Mouse (Mus musculus) liver, embryonic 16.5 days (tissue): ENCODE measurements around the gene Slc2a12. TPM values are rescaled to one million over a fixed set of nuclear protein-coding genes. Genes with fewer than 3 reads are reported as not detected.

Source experiments
- ATAC-seq: fragments of 200-750 bp; cut with Nextera tagmentation; 2 replicates; pipeline ENCODE4 v1.8.0; 2017; ENCODE audit warnings: low read depth, mild to moderate bottlenecking, moderate number of reproducible peaks, moderate library complexity
- H3K27ac ChIP-seq: fragments of 300-500 bp; sonication (generic); 2 replicates; pipeline ENCODE4 v1.5.1; 2014; ENCODE audit warnings: mild to moderate bottlenecking, low read length
- H3K27me3 ChIP-seq: fragments of 300-500 bp; sonication (generic); 2 replicates; pipeline ENCODE4 v1.6.1; 2014; ENCODE audit warnings: low read depth, low read length, mixed read lengths; ENCODE audit not compliant: control insufficient read depth, insufficient read depth
- H3K36me3 ChIP-seq: fragments of 300-500 bp; sonication (generic); 2 replicates; pipeline ENCODE4 v1.6.1; 2014; ENCODE audit warnings: mild to moderate bottlenecking; ENCODE audit not compliant: control insufficient read depth, insufficient read depth
- H3K4me1 ChIP-seq: fragments of 300-500 bp; sonication (generic); 2 replicates; pipeline ENCODE4 v1.6.1; 2014; ENCODE audit warnings: low read depth, low read length, mixed read lengths; ENCODE audit not compliant: control insufficient read depth
- H3K4me2 ChIP-seq: fragments of 300-500 bp; sonication (generic); 2 replicates; pipeline ENCODE4 v1.6.1; 2014; ENCODE audit warnings: low read depth, low read length, mixed read lengths
- H3K4me3 ChIP-seq: fragments of 300-500 bp; sonication (generic); 2 replicates; pipeline ENCODE4 v1.5.1; 2014; ENCODE audit warnings: low read depth, mild to moderate bottlenecking, low read length
- H3K9ac ChIP-seq: fragments of 300-500 bp; sonication (generic); 2 replicates; pipeline ENCODE4 v1.6.1; 2014; ENCODE audit warnings: low read depth, low read length
- H3K9me3 ChIP-seq: fragments of 300-500 bp; sonication (generic); replicated peaks from 2 replicates; pipeline ENCODE4 v1.6.1; 2016; ENCODE audit warnings: low read length; ENCODE audit not compliant: control insufficient read depth
- WGBS: fragments of 180-500 bp; shearing (Covaris S2); extraction: QIAGEN DNeasy Blood & Tissue Kit; methylation state at CpG from one replicate; pipeline ENCODE4 v1.1.7; 2014; ENCODE audit not compliant: insufficient replicate concordance; 5-methylcytosine and 5-hydroxymethylcytosine counted together
- microRNA-seq: library from miRNA; unstranded; fragments of <30 nt; microRNA quantifications from one replicate; pipeline ENCODE4, GENCODE M21; 2016
- polyA plus RNA-seq: library from polyadenylated mRNA; unstranded; fragments of >200 nt; fragmentation: Nextera tagmentation; extraction: Ambion mirVana; gene quantifications from 2 replicates; pipeline ENCODE4 v1.2.1, GENCODE M21; 2015

Slc2a12 gene
- polyA plus RNA-seq, 1 experiment from 2014 or later = 0.08 TPM

DNA sequence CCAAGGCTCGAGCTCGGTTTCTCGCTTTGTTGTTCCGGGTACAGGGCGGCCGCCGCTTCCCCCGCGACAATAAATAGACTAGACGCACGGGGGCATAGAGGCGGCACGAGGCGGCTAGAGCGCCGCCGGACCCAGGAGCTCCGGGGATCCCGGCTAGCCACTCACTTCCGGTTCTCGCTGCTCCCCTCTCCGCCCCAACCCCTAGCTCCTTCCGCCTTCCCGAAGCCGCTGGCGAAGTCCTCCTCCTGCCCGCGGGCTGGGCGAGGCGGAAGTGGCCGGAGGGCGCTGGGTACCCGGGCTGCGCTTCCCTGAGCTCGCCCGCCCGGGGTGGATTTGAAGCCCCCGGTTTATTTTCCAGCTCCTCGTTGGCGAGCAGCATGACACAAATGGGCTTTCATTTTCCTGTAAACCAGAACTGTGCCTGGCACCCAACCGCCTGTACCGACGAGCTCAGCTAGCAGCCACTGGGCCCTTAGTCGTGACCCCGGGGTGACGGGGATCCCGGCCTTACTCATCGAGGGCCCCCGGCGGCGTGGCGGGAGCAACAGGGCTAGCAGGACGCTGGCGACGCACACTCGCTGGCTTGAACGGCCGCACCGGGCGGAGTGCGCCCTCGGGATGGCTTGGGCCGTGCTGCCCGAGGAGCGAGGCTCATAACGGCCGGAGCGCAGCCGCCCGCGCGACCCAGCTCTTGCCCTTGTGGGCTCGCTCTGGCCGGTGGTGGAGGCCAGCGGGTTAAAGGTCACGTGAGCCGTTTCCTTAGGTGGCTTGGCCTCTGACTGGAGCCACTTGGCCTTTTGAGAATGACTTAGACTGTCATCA, 86.7 kb downstream of the Slc2a12 start, which contains the start of gene Tbpl1:
Gene Tbpl1 (minus strand): TSS at position 667 of the 822 bp plus-strand sequence.
- peaks cover 22% of the 10 kb centered on the region for H3K4me1 ChIP-seq
- peak; percentile 98 for ATAC-seq
- H3K36me3 ChIP-seq = no peaks in the 10 kb centered on the region
- H3K9ac ChIP-seq = peak within 1 kb of the TSS; percentile 92
- peak within 1 kb of the TSS; percentile 99 for H3K4me3 ChIP-seq
- no peaks in the 10 kb centered on the region for H3K9me3 ChIP-seq
- peak within 1 kb of the TSS; percentile 92 for H3K27ac ChIP-seq
- peak within 1 kb of the TSS; percentile 93 for H3K4me2 ChIP-seq
- WGBS = under 1% methylated on average over 76 of the region's 77 CpGs
- no peaks in the 10 kb centered on the region for H3K27me3 ChIP-seq

DNA sequence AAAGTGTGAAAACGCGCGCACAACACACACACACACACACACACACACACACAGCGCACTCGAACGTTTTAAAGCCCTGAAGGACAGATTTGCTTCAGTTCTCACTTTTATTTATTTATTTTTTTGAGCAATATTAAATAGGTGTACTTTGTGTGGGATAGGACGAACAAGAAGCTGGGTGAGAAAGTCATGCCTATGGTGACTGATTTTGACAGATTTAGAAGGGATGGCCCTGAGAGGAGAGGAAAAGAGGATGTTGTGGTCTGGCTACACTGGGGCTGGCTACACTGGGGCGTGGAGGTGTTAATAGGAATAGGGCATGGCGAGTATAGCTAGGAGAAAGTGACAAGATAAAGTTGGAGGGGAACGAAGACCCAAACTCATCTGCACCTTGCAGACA, 87.4 kb downstream of the Slc2a12 start:
- H3K36me3 ChIP-seq = no peaks in the 10 kb centered on the region
- WGBS = 23% methylated on average over 10 of the region's 10 CpGs
- no peaks in the 10 kb centered on the region for H3K27me3 ChIP-seq
- H3K9me3 ChIP-seq = no peaks in the 10 kb centered on the region
- ATAC-seq = no peak
- peak overlapping the region; percentile 92 for H3K9ac ChIP-seq
- peak overlapping the region; percentile 99 for H3K4me3 ChIP-seq
- peak overlapping the region; percentile 93 for H3K4me2 ChIP-seq
- peak overlapping the region; percentile 92 for H3K27ac ChIP-seq
- peaks cover 19% of the 10 kb centered on the region for H3K4me1 ChIP-seq

DNA sequence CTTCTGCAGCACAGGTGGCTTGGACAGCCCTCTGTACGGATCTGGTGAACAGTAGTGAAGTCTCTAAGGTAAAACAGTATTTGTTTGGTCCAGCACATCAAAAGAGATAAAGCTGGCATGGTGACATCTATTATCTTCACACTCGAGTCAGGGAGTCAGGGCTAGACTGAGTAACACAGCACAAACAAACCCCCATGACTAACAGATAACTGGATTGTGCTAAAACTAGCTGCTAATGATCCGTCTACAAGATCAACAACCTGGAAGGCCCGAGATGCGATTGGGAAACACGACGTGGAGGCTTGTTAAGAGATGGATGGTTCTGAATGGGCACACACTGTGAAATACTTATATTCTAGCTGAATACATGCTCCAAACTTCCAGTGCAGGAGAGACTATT, 101.1 kb downstream of the Slc2a12 start:
- no peak for ATAC-seq
- Histone ChIP-seq H3K36me3 (no peaks in the 10 kb centered on the region), H3K27me3 (no peaks in the 10 kb centered on the region), H3K9ac (no peak overlapping the region), H3K27ac (no peak overlapping the region), H3K4me1 (no peaks in the 10 kb centered on the region), H3K4me2 (no peak overlapping the region), H3K4me3 (no peak overlapping the region), H3K9me3 (no peaks in the 10 kb centered on the region)
- WGBS = 49% methylated on average over 7 of the region's 7 CpGs

DNA sequence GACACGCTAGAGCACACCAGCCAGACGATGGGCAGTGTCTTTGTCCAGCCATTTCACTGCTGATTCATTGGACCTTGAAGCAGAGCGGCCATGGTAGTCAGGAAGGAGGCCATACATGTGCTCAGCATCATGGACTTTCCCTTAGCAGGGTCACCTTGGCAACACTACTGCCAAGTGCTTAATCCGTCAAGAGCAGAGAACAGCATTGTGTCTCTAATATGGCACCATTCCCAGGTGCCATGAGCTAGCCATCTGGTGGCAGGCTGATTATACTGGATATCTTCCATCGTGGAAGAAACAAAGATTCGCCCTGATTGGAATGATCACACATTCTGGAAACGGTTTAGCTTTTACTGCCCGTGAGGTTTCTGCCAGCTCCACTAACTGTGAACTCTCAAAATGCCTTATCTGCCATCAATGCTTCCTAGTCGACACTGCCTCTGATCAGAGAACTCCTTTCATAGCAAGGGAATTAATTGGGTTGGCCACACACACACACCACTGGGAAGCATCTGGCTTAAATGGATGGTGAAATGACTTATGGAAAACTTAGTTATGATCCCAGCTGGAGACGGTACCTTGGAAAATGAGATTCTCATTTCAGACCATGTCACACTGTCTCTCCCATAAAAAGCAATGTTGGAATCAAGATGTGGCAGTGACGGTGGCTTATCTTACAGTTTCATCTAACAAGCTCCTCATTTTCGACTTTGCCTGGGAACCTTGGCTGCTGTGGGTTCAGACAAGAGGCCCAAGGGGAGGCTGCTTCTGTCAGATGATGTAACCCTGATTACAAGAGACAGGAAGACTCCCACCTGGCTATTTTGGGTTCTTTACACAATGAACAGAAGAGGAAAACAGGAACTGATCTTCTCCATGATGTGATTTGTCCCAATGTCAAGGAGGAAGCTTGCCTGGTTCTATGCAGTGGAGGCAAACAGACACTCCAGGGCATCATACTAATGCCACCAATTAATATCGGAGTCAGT, 101.8 kb downstream of the Slc2a12 start:
- 54% methylated on average over 13 of the region's 13 CpGs for WGBS
- Histone ChIP-seq H3K9me3 (no peaks in the 10 kb centered on the region), H3K4me2 (no peak overlapping the region), H3K36me3 (no peaks in the 10 kb centered on the region), H3K4me1 (no peaks in the 10 kb centered on the region), H3K4me3 (no peak overlapping the region), H3K27ac (no peak overlapping the region), H3K9ac (no peak overlapping the region), H3K27me3 (no peaks in the 10 kb centered on the region)
- no peak for ATAC-seq

DNA sequence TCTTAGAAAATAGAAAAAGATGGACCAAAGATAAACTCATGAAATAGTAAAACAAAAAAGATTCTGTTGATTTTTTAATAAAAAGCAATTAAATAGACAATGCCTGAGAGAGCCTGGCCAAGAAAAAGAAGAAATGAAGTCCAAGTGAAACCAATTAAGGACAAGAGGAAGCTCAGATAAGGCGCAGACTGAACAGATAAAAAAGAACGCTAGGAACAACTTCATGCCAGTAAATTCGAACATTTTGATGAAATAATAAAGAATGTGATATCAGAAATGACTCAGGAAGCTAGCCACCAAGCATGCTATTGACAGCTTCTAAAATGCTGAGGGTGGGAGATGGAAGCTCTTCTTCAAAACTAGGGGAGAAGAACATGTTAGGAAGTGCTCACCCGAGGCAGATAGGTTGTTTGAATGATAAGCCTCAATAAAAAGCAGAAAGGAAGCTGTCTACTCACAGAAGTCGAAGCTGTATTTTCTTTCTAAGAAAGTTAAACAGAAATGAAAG, 106.4 kb downstream of the Slc2a12 start:
- Histone ChIP-seq H3K9me3 (no peaks in the 10 kb centered on the region), H3K9ac (no peak overlapping the region), H3K4me2 (no peak overlapping the region), H3K27ac (no peak overlapping the region), H3K4me3 (no peak overlapping the region), H3K36me3 (no peaks in the 10 kb centered on the region), H3K27me3 (no peaks in the 10 kb centered on the region), H3K4me1 (no peaks in the 10 kb centered on the region)
- 24% methylated on average over 5 of the region's 5 CpGs for WGBS
- ATAC-seq = no peak

Small RNA genes lying within 50 kb of the gene (microRNA-seq; reads per million reads assigned to microRNA genes)
- not detected for gene Mir7663

Other genes with a start within 250 kb of the Slc2a12 start
- 16.1 and 17.9 TPM in 2 replicates for gene Tbpl1, start 86.9 kb downstream of the Slc2a12 start, polyA plus RNA-seq
- gene Tcf21, start 175.2 kb downstream of the Slc2a12 start, polyA plus RNA-seq = 4.7 and 5.5 TPM in 2 replicates